ENCODE assay signal across 18 mouse cellular contexts in the genomic region with DNA sequence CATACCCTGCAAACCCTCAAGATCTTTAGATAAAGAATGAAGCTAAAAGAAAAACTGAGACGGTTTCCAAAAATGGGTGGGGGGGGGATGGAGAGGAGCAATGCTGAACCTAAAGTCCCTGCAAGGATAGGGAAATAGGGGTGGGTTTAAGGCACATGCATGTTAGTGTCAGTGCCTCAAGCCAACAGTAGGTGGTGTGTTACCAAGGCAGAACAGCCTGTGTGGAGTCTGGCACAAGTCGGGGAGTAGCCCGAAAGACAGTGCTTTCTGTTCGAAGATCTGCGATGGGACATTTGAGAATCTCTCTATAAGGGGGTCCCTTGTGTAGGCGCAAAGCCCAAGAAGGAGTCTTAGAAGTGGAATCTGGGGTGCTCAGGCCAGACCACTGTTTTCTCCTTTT. TPM values are rescaled to one million over a fixed set of nuclear protein-coding genes. Genes with fewer than 3 reads are reported as not detected.
DNase-seq lines count a peak whose midpoint lies in the region; ATAC-seq and TF ChIP-seq lines count a peak whose summit lies in the region.
"Had no signal": no experiment of that assay in that cellular context is flagged by ENCODE, and none has a peak within 500 bp of the region (broad histone marks: within the 10 kb centered on the region; RNA-seq: fewer than 3 reads in every experiment).

No protein-coding gene starts in this region.

- intact Hi-C loops in gastrocnemius, adult 2 months (cut with DNase I) = loop anchor here (2.0 kb wide), 1 partner anchor 16 kb away; no protein-coding TSS in a partner anchor

- no peak for ATAC-seq in liver, postnatal 0 days
- ATAC-seq in liver, embryonic 11.5 days (replicated peaks; ENCODE audit: low FRiP score) = no peak
- peak; percentile 43 for ATAC-seq in megakaryocyte, adult 5-6 weeks (ENCODE audit: poor library complexity, severe bottlenecking)
- ATAC-seq in erythroid progenitor cell, adult 5-6 weeks (replicated peaks; ENCODE audit: low FRiP score, poor library complexity, severe bottlenecking) = no peak
- no peak for ATAC-seq in cerebellum, adult (ENCODE audit: insufficient number of reproducible peaks, low FRiP score, low TSS enrichment)

- no peak overlapping the region for H3K4me2 ChIP-seq in liver, postnatal 0 days (ENCODE audit: low read depth, low read length)
- H3K4me2 ChIP-seq in liver, embryonic 11.5 days = no peak overlapping the region
- H3K4me2 ChIP-seq: hindbrain, embryonic 15.5 days; liver, embryonic 13.5 days; midbrain, embryonic 12.5 days had no signal

- H3K4me3 ChIP-seq in gastrocnemius, adult 2 months = no peak overlapping the region
- no peak overlapping the region for H3K4me3 ChIP-seq in liver, postnatal 0 days (ENCODE audit: low read depth, low read length)
- H3K4me3 ChIP-seq in liver, embryonic 11.5 days (ENCODE audit: low read depth, low read length) = no peak overlapping the region
- H3K4me3 ChIP-seq: forebrain, embryonic 10.5 days; hindbrain, embryonic 15.5 days; liver, embryonic 13.5 days; midbrain, embryonic 12.5 days had no signal

- 88% methylated on average over 6 of the region's 6 CpGs for WGBS in liver, postnatal 0 days (ENCODE audit: insufficient replicate concordance)
- WGBS in liver, embryonic 11.5 days = 93% methylated on average over 6 of the region's 6 CpGs

- H3K4me1 ChIP-seq in liver, postnatal 0 days (ENCODE audit: insufficient read depth) = peaks cover 5% of the 10 kb centered on the region
- H3K4me1 ChIP-seq in liver, embryonic 11.5 days (replicated peaks; ENCODE audit: control insufficient read depth, insufficient read depth, low read length) = peaks cover 9% of the 10 kb centered on the region

- TF ChIP-seq CTCF in gastrocnemius, adult 2 months (IDR thresholded peaks at IDR 0.05) = peak; percentile 42
- peak; percentile 47 for TF ChIP-seq CTCF in liver, postnatal 0 days (IDR thresholded peaks at IDR 0.05; ENCODE audit: low read depth)

- H3K36me3 ChIP-seq in liver, postnatal 0 days (replicated peaks; ENCODE audit: insufficient read depth, low read length) = no peaks in the 10 kb centered on the region
- H3K36me3 ChIP-seq in liver, embryonic 11.5 days (ENCODE audit: control insufficient read depth, insufficient read depth, low read length) = no peaks in the 10 kb centered on the region
- H3K36me3 ChIP-seq: forebrain, embryonic 10.5 days; hindbrain, embryonic 15.5 days; liver, embryonic 13.5 days; midbrain, embryonic 12.5 days had no signal

- no peak for DNase-seq in gastrocnemius, adult 2 months
- DNase-seq in gastrocnemius, adult 18-20 months (ENCODE audit: low spot score) = no peak
- DNase-seq in liver, postnatal 0 days = no peak
- DNase-seq in liver, embryonic 11.5 days (ENCODE audit: low spot score) = no peak
- peak; percentile 25 for DNase-seq in NIH3T3 (ENCODE audit: low read depth)
- DNase-seq: cerebellum, adult 11 months; gastrocnemius, postnatal 10 days; kidney, postnatal 10 days; layer of hippocampus, postnatal 36 days; liver, embryonic 13.5 days; right cerebral cortex, postnatal 4 days had no signal

- H3K9ac ChIP-seq in liver, postnatal 0 days (replicated peaks) = no peak overlapping the region
- H3K9ac ChIP-seq in liver, embryonic 11.5 days (ENCODE audit: low read depth, low read length) = no peak overlapping the region
- H3K9ac ChIP-seq: hindbrain, embryonic 15.5 days; liver, embryonic 13.5 days; midbrain, embryonic 12.5 days had no signal

- H3K9me3 ChIP-seq in liver, postnatal 0 days (ENCODE audit: low read length) = no peaks in the 10 kb centered on the region
- no peaks in the 10 kb centered on the region for H3K9me3 ChIP-seq in liver, embryonic 11.5 days (ENCODE audit: control insufficient read depth, low read length)
- H3K9me3 ChIP-seq: forebrain, embryonic 10.5 days; hindbrain, embryonic 15.5 days; liver, embryonic 13.5 days; midbrain, embryonic 12.5 days had no signal

- H3K27ac ChIP-seq in gastrocnemius, adult 2 months = peak overlapping the region; percentile 49; the same call in 1 of the 2 replicates
- no peak overlapping the region for H3K27ac ChIP-seq in liver, postnatal 0 days (ENCODE audit: low read depth)
- H3K27ac ChIP-seq in liver, embryonic 11.5 days (ENCODE audit: low read depth, low read length) = no peak overlapping the region
- H3K27ac ChIP-seq: forebrain, embryonic 10.5 days; hindbrain, embryonic 15.5 days; liver, embryonic 13.5 days; midbrain, embryonic 12.5 days had no signal

- TF ChIP-seq EP300 in liver, postnatal 0 days (IDR thresholded peaks at IDR 0.05; ENCODE audit: low read depth) = no peak

- no peaks in the 10 kb centered on the region for H3K27me3 ChIP-seq in liver, postnatal 0 days (ENCODE audit: insufficient read depth, low read length)
- no peaks in the 10 kb centered on the region for H3K27me3 ChIP-seq in liver, embryonic 11.5 days (replicated peaks; ENCODE audit: control insufficient read depth, insufficient read depth, low read length)
- H3K27me3 ChIP-seq: hindbrain, embryonic 15.5 days; liver, embryonic 13.5 days had no signal

RNA-seq across cellular contexts. Expression of a gene that starts 24.9 kb away (rescaled TPM):
- total RNA-seq in gastrocnemius, adult 2 months (2021) = 10 to 100 TPM; 31.2 to 52.3 TPM
- total RNA-seq in gastrocnemius, adult 18-20 months (2021) = 10 to 100 TPM; 29.8 to 32.8 TPM
- 3.7 and 4.1 TPM in 2 replicates for polyA plus RNA-seq in liver, postnatal 0 days (2015; fragmentation: Nextera tagmentation; extraction: Ambion mirVana)
- polyA plus RNA-seq in liver, embryonic 11.5 days (2014; fragmentation: Nextera tagmentation; extraction: Ambion mirVana) = 9.8 and 14.9 TPM in 2 replicates
- 0.30 TPM in 1 of 2 replicates, not detected in the other for total RNA-seq in megakaryocyte, adult 5-6 weeks (2015)
- total RNA-seq in megakaryocyte, adult 5-6 weeks (2017) = 0.04 and 0.12 TPM in 2 replicates
- total RNA-seq in erythroid progenitor cell, adult 5-6 weeks (2015; ENCODE audit: low replicate concordance) = 0.72 and 16.3 TPM in 2 replicates
- 0.61 and 0.90 TPM in 2 replicates for total RNA-seq in erythroid progenitor cell, adult 5-6 weeks (2017; ENCODE audit: low replicate concordance)
- total RNA-seq: MEL had no signal
